Mouse (Mus musculus): ENCODE data around the gene Nsmf.

The Nsmf gene

GRCm38 (mm10) chr2:25054221-25055067 lies at the start of gene Nsmf:
Gene Nsmf (plus strand): TSS chr2:25054355.
- peak; percentile 81 for DNase-seq

GRCm38 (mm10) chr2:25006767-25007166 lies 47.4 kb upstream of the Nsmf start:
- no peak for DNase-seq

DNA sequence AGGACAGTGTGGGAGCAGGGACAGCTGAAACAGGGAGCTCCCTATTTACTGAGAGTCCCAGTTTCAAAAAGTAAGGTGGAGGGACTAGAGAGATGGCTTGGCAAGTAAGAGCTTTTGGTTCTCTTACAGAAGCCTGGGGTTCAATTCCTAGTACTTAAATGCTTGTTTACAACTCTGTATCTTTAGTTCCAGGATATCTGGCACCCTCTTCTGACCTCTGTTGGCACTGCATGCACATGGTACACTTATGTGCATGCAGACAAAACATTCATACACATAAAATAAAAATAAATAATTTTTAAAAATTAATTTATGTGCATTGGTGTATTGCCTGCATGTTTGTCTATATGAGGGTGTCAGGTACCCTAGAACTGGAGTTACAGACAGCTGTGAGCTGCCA lies 45.9 kb upstream of the Nsmf start:
- no peak for DNase-seq

DNA sequence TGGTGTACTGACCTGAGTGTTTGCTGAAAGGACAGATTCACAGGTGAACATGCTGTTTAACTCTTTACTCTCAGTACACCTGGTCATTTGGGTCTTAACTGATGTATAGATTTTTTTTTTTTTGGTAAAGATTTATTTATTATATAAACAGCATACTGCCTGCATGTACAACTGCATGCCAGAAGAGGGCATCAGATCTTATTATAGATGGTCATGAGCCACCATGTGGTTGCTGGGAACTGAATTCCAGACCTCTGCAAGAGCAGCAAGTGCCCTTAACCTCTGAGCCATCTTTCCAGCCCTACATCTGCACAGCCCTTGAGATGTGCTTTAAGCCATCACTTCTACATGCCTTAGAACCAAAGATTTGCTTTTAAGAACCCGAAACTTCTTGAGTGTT lies 31.5 kb upstream of the Nsmf start:
- DNase-seq: no peak

- no peak for DNase-seq
These were observed 29.0 kb upstream of the Nsmf start for GRCm38 (mm10) chr2:25025109-25025508.

DNA sequence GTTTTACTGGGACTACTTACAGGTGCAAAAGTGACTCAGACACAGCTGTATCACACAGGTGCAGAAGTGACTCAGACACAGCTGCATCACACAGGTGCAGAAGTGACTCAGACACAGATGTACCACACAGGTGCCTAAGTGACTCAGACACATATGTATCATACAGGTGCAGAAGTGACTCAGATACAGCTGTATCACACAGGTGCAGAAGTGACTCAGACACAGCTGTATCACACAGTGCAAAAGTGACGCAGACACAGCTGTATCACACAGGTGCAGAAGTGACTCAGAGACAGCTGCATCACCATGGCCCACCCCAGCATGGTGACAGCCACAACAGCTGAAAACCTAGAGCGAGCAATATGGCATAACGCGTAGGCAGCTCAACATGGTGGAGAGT lies 19.2 kb upstream of the Nsmf start:
- no peak for DNase-seq

- DNase-seq: no peak
These were observed 14.1 kb upstream of the Nsmf start for GRCm38 (mm10) chr2:25040089-25040488.

GRCm38 (mm10) chr2:25050921-25051320 lies 3.2 kb upstream of the Nsmf start:
- peak; percentile 89 for DNase-seq

- no peak for DNase-seq
These were observed 2.7 kb upstream of the Nsmf start for GRCm38 (mm10) chr2:25051450-25051849.

DNA sequence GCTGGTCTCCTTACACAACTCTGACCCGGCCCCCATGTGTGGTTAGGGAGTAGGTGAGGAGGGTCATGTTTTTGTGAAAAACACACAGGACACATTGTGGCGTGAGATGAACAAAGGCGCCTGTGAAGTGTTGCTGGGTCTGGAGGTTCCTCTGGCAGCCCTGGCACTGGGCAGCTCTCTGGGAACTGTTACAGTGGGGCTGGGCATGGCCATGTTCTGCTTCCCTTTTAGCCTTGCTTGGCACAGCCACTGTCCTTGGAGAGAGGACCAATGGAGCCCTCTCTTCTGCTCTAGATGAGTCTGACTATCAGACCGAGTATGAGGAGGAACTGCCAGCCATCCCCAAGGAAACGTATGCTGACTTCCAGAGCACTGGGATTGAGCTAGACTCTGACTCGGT lies 1.1 kb upstream of the Nsmf start:
- peak; percentile 13 for DNase-seq

- peak; percentile 69 for DNase-seq
These were observed 882 bp downstream of the Nsmf start for GRCm38 (mm10) chr2:25055068-25055405.

DNA sequence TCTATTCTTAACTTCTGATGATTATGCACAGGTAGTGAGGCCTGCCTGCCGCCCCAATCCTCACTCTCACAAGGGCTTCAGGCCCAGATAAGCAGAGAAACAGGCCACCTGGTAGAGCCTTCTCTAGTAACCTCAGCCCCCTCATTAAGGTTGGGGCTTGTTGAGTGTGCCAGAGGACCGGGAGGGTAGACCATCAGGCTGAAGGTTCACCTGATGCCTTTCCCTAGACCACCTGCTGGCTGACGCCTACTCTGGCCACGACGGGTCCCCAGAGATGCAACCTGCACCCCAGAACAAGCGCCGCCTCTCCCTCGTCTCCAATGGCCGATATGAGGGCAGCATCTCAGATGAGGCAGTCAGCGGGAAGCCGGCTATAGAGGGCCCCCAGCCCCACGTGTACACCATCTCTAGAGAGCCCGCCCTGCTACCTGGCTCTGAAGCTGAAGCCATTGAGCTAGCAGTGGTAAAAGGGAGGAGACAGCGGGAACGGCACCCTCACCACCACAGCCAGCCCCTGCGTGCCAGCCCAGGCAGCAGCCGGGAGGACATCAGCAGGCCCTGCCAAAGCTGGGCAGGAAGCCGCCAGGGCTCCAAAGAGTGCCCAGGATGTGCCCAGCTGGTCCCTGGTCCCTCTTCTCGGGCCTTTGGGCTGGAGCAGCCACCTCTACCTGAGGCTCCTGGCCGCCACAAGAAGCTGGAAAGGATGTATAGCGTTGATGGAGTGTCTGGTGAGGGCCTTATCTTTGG lies 1.4 kb downstream of the Nsmf start:
- peak; percentile 28 for DNase-seq

DNA sequence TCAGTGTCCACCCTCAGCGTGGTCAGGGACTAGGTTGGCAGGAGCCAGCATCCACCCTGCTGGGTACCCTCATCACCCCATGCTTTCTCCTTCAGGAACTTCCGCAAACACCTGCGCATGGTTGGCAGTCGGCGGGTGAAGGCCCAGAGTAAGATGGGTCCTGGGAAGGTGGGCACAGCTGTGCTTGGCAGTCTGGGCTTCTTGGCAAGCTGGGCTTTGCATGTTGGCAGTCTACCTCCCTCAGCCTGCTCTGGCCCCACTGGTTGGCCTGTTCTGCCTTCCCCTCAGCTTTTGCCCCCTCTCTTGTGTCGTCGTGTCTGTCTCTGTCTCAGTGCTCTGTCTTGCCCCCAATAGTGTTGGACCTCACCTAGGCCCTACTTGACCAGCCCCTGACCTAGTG lies 4.8 kb downstream of the Nsmf start:
- DNase-seq: no peak

DNA sequence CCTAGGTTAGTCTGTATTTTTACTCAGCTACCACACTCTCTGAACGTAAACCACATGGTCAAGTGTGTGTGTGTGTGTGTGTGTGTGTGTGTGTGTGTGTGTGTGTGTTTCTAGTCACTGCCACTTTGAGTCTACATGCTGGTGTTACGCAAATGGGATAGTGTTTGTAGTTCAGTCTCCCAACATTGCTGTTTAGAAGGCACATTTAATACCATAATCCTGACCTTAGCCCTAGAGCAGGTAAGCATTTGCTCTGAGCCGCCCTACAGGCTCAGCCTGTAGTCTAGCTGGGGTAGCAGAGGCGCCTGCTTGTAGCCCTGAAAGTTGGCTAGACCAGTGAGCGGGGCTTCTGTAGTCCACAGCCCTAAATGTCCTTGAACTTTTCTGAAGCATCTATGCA lies 9.4 kb downstream of the Nsmf start:
- no peak for DNase-seq

DNA sequence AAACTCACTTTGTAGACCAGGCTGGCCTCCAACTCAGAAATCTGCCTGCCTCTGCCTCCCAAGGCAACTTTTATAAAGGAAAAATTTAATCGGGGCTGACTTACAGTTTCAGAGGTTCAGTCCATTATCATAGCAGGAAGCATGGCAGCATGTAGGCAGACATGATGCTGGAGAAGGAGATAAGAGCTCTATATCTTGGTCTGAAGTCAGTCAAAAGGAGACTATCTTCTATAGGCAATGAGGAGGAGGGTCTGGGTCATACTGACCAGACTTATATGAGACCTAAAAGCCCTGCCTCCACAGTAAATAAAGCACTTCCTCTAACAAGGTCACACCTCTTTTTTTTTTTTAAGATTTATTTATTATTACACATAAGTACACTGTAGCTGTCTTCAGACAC lies 10.1 kb downstream of the Nsmf start:
- no peak for DNase-seq

DNA sequence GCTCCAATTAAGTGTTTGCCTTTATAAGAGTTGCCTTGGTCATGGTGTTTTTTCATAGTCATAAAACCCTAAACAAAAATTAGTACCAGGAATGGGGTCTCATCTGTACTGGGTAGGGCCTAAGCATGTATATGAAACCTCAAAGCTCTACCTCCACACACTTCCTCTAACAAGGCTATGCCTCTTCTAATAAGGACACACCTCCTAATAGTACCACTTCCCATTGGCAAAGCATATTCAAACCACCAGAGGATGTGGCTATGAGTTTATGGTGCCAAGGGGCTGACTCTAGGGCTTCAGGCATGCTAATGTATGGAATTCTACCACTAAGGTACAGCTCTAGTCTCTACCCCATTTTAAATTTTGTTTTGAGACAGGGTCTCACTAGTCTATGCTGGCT lies 11.4 kb downstream of the Nsmf start:
- no peak for DNase-seq

GRCm38 (mm10) chr2:25066552-25066951 lies 12.4 kb downstream of the Nsmf start:
- DNase-seq: no peak

- DNase-seq: no peak
These were observed 15.4 kb downstream of the Nsmf start for GRCm38 (mm10) chr2:25069537-25069936.

DNA sequence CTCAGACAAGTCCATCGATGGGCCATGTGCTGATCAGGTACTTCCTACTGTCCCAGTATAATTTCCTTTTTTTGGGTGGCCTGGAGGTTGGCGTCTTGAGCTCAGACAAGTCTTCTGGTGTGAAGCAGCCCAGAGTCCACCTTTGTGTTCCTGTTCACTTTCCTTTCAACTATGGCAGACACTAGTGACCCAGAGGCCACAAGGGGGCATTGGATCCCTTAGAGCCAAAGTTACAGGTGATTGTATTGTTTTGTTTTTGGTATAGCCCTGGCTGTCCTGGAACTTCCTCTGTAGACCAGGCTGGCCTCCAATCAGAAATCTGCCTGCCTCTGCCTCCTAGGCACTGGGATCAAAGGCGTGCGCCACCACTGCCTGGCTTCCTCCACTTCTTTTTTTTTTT lies 18.2 kb downstream of the Nsmf start:
- no peak for DNase-seq

GRCm38 (mm10) chr2:25075506-25075905 lies 21.4 kb downstream of the Nsmf start:
- no peak for DNase-seq

- DNase-seq: no peak
These were observed 24.8 kb downstream of the Nsmf start for GRCm38 (mm10) chr2:25078967-25079366.

- no peak for DNase-seq
These were observed 25.9 kb downstream of the Nsmf start, which contains the start of gene Entpd8 for GRCm38 (mm10) chr2:25080076-25080475. Gene Entpd8 (plus strand): TSS chr2:25080304.

DNA sequence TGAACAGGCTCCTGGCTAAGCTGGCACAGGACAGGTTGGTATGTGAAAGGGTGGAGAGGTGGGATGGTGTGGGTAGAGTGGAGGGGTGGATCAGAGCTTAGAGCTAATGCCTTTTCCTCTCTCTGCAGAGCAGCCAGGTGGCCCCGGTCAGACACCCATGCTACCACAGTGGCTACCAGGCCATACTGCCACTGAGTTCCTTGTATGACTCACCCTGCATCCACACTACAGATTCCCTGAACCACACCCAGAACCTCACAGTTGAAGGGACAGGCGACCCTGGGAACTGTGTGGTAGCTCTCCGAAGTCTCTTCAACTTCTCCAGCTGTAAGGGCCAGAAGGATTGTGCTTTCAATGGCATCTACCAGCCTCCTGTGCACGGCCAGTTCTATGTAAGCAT lies 29.5 kb downstream of the Nsmf start:
- no peak for DNase-seq

- no peak for DNase-seq
These were observed 31.4 kb downstream of the Nsmf start for GRCm38 (mm10) chr2:25085571-25085970.
